Mouse (Mus musculus): ENCODE results near the gene Defb25.

Gene Defb25

DNA sequence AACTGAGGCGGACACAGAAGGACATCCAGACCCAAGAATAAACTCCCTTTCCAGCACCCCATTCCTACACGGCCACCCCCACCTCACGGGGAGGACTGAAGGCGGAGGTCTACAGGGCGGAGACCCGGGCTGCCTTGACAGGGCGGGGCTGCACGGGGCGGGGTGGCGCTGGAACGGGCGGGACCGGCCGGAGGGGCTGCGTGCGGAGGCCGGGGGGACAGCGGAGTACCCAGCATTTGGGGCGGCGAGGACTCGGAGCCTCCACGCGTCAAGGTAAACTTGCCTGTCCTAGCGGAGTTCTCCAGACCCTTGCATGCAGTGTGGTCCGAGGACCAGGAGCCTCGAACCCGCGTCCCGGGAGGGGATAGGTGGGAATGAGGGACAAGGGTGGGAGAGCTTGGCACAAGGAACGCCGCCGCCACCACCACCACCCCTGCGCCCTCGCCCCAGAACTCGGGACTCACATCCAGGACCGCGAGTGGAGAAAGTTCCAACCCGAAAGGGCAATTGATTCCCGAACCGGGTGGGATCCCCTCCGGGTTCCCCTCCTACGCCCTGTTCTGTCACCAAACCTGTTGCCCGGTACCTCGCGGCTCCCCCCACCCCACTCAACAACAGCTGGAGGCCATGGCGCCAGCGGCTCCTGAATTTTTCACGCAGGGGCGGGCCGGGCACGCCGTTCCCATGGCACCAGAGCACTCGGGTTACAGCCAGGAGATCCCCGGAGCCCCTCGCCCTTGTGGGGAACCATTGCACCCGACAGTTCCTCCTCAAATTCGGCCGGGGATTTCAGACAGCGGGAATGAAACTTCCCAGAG, 4.1 kb upstream of the Defb25 start, which contains the start of gene Rem1:
Gene Rem1 (plus strand): TSS at position 178 of the 818 bp plus-strand sequence.
- DNase-seq (ENCODE audit: low spot score): no peak

DNA sequence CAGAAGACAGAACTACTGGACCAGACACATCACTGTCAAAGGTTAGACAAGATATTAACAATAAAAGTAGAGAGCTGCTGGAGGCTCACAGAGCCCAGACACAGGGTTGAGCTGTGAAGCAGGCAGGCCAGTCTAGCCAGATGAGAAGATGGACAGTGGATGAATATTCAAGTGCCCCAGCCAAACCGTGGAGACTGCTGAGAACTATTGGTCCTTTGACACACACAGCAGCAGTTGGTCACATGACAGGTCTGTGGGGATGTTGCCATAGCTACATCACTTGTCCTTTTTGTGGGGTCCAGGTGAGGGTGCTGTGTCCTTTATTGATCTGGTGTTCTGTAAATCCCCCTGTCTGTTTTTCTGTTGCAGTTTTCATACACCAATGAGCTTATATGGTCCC, 2.4 kb upstream of the Defb25 start:
- no peak for DNase-seq (ENCODE audit: low spot score)

DNA sequence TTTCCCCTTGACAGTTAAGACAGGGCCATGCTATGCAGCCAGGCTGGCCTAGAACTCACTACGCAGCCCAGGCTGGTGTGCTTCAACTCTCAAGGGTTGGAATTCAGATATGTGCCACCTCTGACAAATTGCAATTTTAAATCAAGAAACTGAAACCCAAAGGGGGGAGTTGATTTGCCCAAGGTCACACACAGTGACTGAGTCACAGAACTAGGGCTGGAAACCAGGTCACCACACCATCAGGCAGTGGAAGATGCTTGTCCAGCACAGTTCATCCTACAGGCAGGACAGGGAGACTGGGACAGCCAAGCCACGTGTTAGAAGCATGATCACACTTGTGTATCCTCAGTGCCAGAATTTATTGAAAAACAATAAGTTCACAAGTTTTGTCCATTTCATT, 1.7 kb upstream of the Defb25 start:
- no peak for DNase-seq (ENCODE audit: low spot score)

DNA sequence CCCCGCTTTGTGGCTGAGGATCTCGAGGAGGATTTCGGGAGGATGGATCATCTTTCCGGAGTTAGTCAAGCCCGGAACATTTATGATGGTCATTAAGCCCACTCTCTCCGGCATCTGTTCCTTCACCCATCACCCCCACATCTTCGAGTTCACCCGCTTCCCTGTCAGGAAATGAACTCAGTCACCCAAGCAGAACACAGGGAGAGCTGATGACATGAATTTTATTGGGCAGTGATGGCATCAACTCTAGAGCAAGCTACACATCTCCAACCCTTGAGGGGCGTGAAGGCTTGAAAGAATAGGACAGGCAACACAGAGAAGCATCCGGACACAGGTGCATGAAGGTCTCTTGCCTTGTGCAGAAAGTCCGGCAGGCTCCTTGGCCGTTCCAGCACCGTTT, 702 bp downstream of the Defb25 start:
- no peak for DNase-seq (ENCODE audit: low spot score)

DNA sequence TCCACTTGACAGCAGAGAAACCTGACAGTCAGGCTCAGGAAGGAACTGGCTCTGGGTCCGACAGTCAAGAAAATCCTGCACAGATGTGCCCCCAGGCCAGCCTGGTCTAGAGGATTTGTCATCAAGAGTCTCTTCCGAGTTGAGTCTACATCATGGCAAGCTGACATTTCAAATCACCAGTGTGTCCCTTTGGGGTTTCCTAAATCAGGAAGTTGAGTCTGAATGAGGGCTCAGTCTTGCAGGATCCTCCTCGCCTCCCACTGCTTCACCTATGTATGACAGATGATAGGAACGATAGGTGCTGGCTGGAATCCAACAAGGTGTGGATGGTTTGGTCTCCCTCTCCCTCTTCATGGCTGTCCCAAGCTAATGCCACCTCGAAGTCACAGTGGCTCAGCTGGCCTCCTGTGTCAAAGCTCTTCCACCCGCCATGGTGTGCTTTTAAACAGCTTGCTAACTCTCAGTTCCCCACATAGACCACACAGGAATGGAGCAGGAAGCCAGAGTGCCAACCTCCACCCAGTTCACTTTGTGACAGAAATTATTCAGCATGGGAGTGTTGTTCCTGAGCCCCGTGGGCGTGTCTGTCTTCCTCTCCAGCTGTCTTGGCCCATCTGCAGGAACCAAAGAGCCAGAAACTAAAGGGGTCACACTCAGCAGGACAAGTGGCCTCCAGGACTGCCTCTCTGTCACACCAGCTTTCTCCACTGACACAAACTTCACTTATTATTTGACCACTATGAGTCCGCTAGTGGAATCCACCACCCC, 2.3 kb downstream of the Defb25 start:
- no peak for DNase-seq (ENCODE audit: low spot score)

DNA sequence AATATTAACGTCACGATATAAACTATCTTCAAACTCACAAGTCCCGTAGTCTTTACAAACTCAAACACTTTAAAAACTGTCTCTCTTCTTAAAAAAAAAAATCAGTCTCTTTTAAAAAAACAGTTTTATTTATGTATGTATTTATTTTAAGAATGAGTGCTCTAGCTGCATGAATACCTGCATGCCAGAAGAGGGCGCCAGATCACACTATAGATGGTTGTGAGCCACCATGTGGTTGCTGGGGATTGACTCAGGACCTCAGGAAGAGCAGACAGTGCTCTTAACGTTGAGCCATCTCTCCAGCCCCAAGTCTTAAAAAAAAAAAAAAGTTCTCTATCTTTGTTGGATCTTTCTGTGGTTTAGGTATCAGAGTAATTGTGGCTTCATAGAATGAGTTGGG, 5.5 kb downstream of the Defb25 start:
- no peak for DNase-seq (ENCODE audit: low spot score)

DNA sequence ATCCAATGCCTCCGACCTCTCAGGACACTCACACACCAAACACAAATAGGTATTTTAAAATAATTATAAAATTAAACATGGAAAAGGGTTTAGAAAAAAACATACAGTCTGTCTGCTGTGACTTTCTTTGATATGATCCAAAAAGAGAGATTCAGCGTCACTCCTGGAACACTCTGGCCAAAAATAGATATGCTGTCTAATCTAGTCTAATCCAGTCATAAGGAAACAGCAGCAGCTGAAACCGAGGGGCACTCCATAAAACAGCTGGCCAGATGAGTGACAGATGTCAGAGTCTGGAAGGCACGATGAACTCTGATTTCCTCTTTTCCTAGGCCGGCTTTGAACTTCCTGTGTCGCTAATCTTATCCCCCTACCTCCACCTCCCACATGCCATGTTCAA, 6.4 kb downstream of the Defb25 start:
- DNase-seq (ENCODE audit: low spot score): no peak

DNA sequence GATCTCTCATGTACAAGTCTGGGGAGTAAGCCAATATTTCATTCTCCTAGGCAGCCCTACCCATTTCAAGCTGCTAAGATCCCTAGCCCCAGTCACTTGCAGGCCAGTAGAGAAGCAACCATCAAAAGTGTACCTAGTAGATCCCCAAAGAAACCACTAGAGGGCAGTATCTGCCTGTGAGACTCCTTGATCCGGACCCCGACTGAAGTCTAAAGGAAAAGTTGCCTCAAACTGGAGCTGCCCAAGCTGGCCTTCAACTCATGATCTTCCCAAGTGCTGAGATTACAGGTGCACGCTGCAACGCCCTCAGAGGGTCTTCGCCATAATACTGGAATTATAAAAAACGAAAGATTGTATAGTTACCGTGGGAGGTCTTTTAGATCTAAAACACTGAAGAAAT, 7.3 kb downstream of the Defb25 start:
- no peak for DNase-seq (ENCODE audit: low spot score)

DNA sequence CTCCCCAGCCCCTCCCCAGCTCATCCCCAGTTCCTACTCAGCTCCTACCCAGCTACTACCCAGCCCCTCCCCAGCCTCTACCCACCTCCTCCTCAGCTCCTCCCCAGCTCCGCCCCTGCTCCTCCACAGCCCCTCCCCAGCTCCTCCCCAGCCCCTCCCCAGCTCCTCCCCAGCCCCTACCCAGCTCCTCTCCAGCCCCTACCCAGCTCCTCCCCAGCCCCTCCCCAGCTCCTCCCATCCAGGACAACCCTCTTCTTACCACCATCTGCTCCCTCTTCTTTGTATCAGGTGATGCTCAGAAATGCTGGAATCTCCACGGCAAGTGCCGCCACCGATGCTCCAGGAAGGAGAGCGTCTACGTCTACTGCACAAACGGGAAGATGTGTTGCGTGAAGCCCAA, 10.7 kb downstream of the Defb25 start:
- no peak for DNase-seq (ENCODE audit: low spot score)

DNA sequence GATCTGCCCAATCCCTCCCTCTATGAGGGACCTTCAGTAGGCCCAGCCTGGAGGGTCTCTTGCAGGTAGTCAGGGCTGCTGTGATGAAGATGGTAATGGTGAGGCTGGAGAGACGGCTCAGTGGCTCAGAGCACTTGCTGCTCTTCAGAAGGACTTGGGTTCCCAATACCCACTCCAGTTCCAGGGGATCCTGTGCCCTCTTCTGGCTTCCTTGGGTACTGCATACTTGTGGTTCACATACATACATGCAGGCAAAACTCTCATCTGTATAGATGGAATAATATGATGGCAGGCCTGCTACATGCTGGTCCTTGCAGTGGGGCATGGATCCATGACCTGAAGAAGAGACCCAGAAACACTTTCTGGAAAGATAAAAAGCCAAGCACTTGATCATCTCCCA, 14.1 kb downstream of the Defb25 start:
- no peak for DNase-seq (ENCODE audit: low spot score)

DNA sequence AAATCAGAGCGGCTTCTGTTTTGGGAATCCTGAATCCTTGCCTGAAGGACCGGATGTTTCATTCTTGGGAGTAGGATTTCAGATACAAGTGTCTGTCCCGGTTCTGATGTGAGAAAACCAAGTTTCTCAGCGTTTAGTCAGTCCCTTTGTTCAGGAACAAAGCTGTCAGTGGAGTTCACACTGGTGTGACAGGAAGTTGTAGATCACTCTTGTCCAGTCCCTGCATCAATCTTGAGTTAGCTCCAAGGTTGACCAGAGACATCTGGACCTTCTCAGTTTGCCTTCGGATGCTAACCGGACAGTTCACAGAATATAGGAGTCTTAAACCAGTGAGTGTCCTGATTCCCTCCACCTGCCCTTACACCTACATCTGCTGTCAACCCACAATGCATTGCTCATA, 15.1 kb downstream of the Defb25 start:
- no peak for DNase-seq (ENCODE audit: low spot score)

DNA sequence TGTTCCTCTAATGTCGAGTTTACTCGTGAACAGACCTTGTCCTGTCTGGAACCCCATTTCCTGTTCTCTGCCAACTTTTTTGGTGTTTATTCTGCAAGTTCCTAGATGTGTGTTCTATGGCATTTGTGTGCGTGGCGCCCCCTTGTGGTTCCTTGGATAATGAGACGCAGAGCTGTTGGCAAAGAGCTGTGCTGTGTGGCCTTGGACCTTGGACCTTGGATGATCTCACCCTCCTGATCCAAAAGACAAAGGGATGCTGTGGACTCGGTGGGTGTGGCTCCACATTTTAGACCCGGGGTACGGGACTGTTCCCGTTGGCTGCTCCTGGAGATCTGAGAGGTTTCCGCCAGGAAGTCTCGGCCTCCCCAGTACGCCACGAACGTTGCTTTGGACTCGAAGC, 18.8 kb downstream of the Defb25 start, which contains the start of gene Defb36:
Gene Defb36 (plus strand): TSS at position 271 of the 400 bp plus-strand sequence.
- DNase-seq (ENCODE audit: low spot score): no peak

DNA sequence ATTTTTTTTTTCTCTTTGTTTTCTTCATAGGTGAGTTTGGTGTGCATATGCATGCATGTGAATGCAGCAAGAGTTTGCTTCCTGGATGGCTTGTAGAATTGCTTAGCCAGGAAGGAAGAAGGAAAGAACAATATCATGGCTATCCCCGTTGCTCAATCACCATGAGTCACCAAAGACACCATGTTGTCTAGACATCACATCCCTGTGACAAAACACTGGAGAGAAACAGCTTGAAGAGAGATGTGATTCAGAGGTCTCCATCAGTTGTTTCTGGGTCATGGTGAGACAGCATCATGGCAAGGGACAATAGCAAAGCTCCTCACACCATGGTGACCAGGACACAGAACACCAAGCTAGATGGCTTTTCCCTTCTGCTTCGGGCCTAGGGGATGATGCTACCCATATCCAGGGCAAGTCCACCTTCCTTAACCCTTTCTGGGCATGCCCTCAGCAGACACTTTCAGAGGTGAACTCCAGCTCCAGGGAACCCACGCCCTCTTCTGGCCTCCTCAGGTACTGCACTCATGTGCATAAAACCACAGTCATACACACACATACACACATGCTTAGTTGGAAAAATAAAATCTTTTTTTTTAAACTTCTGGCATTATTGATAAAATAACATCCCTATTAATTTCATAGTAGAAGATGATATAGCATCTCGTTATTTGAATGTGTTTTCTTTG, 21.4 kb downstream of the Defb25 start:
- DNase-seq (ENCODE audit: low spot score): no peak

DNA sequence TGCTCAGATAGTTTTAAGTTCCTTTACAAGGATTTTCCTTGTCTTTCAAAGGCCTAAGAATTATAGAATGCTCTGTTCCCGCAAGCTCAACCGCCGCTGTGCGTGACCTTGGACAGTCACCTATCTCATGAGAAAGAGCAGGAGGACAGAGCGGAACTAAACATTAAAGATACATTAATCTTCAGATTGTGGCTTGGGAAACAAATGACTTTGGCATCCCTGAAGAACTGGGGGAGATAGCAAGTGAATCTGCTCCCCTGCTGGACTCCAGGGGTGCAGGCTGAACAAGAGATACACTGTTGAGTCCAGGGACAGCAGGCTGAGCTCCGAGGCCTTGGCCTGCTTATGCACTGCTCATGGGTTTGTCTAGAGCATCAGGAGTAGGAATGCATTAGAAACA, 22.8 kb downstream of the Defb25 start:
- DNase-seq (ENCODE audit: low spot score): no peak

DNA sequence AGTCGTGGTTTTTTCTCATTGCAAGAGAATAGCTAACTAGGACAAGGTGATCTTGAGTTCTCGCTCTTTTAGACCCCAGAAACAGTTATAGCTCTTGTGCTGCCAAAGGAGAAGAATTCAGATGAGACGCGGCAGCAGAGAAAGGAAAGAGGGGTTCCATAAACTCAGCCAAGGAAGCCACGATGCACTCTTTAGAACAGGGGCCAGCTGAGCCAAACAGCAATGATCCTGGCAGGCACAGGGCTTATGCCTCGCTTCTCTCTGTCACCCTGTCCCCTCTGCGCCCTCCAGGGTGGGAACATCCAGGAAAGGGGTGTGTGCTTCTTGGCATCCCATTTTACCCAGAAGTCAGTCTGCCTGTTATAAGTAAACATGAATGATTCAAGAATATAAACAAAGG, 23.6 kb downstream of the Defb25 start, which contains the start of gene Defb45:
Gene Defb45 (minus strand): TSS at position 101 of the 400 bp plus-strand sequence.
- no peak for DNase-seq (ENCODE audit: low spot score)

DNA sequence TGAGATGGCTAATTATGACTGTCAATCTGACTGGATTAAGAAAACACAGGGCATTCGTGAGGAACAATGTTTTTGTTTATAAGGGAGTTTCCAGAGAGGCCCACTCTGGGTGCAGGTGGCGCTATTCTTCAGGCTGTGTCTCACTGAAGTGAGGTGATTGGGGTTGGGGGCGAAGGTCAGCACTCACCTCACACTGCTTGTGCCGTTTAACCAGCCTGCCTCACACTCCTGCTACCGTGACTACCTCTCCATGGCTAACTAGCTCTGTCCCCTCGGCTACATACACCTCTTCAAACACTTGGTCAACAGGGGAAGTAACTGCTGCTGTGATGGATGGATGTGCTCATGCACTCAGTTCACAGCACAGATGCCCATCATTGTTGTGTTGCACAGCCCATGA, 33.8 kb downstream of the Defb25 start:
- no peak for DNase-seq (ENCODE audit: low spot score)

DNA sequence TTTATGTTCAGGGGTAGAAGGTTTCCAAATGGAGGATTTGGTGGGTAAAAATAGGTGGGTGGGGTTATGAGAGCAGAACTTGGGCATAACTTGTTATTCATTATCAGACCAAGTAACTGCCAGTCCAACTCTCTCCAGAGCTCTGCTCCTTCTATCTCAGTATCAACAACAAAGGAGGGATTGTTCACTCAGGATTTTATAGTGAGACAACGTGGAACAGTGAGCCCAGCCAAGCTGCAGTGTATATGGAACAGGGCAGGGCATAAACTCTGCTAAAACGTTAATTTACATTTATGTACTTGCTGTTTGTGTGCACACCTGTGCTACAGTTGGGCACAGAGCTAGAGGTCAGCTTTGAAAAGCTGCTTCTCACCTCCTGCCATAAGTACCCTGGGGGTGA, 34.4 kb downstream of the Defb25 start:
- no peak for DNase-seq (ENCODE audit: low spot score)

DNA sequence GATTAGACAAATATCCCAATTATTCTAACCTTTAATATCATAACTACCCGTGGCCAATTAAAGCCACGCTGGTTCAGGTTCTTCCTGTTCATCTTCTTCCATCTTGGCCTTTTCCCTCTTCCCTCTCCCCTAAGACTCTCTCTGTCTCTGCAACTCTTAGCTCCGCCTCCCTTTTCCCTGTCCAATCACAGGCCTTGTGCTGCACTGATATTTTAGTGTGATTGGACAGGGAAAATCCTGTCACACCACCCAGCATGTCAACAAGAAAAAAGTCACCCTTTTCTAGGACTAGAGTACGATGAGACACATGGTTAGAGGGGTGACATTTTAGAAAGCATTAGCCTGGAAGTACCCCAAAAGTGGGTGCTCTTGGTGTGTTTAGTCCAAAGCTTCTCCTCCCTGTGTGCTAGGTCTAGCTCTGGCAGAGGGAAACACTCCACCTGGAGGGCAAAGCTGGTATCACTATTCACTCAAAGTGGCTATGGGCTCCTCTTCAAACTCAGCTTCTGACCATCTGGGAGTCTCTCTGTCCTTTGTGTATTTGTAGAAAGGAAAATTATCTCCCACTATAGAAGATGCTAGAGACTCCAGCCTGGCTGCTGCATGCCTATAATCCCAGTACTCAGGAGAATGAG, 35.8 kb downstream of the Defb25 start:
- DNase-seq (ENCODE audit: low spot score): no peak

DNA sequence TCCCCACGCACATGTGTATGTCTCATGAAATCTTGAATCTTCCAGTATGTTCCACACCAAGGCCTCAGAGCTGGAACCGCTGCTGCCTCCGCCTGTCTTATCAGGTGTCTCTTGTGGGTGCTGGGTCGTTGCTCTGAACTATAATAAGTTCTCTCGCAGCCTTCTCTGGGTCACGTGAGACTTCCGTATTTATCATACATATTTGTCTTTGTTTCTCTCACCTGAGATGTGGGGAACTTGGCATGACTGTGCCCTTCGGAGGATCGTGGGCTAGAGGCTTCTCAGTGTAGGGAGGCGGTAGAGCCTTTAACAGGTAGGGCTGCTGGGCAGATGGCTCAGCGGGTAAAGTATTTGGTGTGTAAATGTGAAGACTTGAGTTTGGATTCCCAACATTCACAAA, 42.2 kb downstream of the Defb25 start:
- no peak for DNase-seq (ENCODE audit: low spot score)

DNA sequence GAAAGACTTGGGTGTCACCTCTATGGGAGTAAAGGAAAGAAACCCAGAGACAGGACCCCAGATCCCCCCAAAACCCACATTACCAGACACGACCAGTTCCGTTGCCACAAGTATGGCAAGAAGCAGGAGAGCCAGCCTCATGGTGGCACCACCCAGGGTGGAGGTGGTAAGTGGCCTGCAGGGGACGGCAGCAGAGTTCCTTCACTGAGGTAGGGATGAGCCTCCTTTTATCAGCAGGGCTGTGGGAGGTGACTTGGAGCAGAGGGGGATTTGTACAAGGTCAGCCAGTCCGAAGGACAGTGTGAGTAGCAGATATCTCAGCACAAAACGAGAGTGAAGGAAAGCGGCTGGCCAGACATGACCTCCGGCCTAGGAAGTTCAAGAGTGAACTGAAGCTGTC, 42.7 kb downstream of the Defb25 start, which contains the start of gene Defb19:
Gene Defb19 (minus strand): TSS at position 206 of the 400 bp plus-strand sequence.
- DNase-seq (ENCODE audit: low spot score): no peak

DNA sequence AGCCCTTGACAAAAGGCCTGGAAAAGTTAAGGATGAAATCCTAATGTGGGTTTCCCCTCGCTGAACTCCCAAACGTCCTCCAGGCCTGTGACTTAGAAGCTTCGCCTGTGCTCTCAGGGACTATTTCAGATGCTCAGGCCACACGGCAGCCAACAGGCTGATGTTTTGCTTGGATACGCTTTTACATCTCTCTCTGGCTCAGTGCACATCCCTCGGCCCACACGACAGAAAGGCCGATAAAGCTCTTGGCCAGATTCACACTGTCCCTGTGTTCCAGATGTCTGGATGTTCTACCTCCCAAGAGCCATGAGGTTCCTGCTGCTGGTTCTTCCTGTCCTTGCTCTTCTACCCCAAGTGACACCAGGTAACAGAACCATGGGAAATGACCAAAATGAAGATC, 49.4 kb downstream of the Defb25 start:
- DNase-seq (ENCODE audit: low spot score): no peak

Data from ovary, postnatal 10 days (tissue).